Mouse (Mus musculus) G1E (cell line): ENCODE measurements around the gene Eif1. TPM values are rescaled to one million over a fixed set of nuclear protein-coding genes. Genes with fewer than 3 reads are reported as not detected.

ENCODE experiments used
- ATAC-seq: 2 replicates; pipeline ENCODE4 v1.8.0; 2016; ENCODE audit warnings: mild to moderate bottlenecking; ENCODE audit not compliant: insufficient number of reproducible peaks, poor library complexity, low FRiP score, severe bottlenecking; ENCODE audit errors: extremely low read depth
- DNase-seq: peaks from one replicate; pipeline ENCODE4 v3.0.0; 2012; ENCODE audit warnings: low spot score
- H3K27me3 ChIP-seq: 2 replicates; pipeline ENCODE4 v1.6.1; 2012; ENCODE audit warnings: mild to moderate bottlenecking, low read length, inconsistent platforms; ENCODE audit not compliant: insufficient read depth
- H3K36me3 ChIP-seq: replicated peaks from 2 replicates; pipeline ENCODE3; 2012; ENCODE audit warnings: mild to moderate bottlenecking, inconsistent platforms
- H3K4me1 ChIP-seq: 2 replicates; pipeline ENCODE4 v1.6.1; 2012; ENCODE audit warnings: low read depth, low read length, inconsistent platforms, mixed read lengths; ENCODE audit not compliant: insufficient read depth
- H3K4me3 ChIP-seq: 2 replicates; pipeline ENCODE4 v1.5.1; 2012; ENCODE audit warnings: low read depth, mild to moderate bottlenecking, inconsistent platforms, low read length, moderate library complexity, mixed read lengths
- H3K9me3 ChIP-seq: replicated peaks from 2 replicates; pipeline ENCODE4 v1.6.1; 2012; ENCODE audit warnings: inconsistent platforms
- CTCF ChIP-seq: IDR thresholded peaks from 2 replicates; pipeline ENCODE4 v1.5.1; 2012; ENCODE audit warnings: low read depth, low read length, inconsistent platforms, mixed read lengths
- GATA1 ChIP-seq: IDR thresholded peaks from 2 replicates; pipeline ENCODE4 v1.6.1; 2012; ENCODE audit warnings: borderline replicate concordance, low read length, inconsistent platforms, mixed read lengths
- GATA2 ChIP-seq: IDR thresholded peaks from 2 replicates; pipeline ENCODE4 v1.6.1; 2012; ENCODE audit warnings: low read depth, low read length, inconsistent platforms, borderline replicate concordance
- POLR2AphosphoS5 ChIP-seq: IDR thresholded peaks from 2 replicates; pipeline ENCODE4 v1.6.1; 2012; ENCODE audit warnings: low read depth, low read length, inconsistent platforms; ENCODE audit not compliant: insufficient replicate concordance
- TAL1 ChIP-seq: conservative IDR thresholded peaks from 2 replicates; pipeline ENCODE4 v1.6.1; 2012; ENCODE audit warnings: low read depth, low read length, inconsistent platforms, mixed read lengths
- polyA plus RNA-seq: library from polyadenylated mRNA; stranded (reverse); fragments of >175 nt; gene quantifications from 2 replicates; pipeline ENCODE4 v1.2.3, GENCODE M21; 2012
- total RNA-seq, 2 experiments: library from RNA; stranded (forward) in 1 of 2; stranded (reverse) in 1 of 2; fragments of 200-1000 nt in 1 of 2; fragments of >200 nt in 1 of 2; fragmentation: Nextera tagmentation in 1 of 2; gene quantifications; 2 replicates each; pipeline ENCODE4 v1.2.3; 2014 to 2017

Gene Eif1
- total and polyA plus RNA-seq, 3 experiments: 344 to 916 (median 548) TPM

- Histone ChIP-seq H3K4me1 (peaks cover 4% of the 10 kb centered on the region; the same call in 1 of the 2 replicates), H3K9me3 (no peaks in the 10 kb centered on the region), H3K36me3 (no peaks in the 10 kb centered on the region), H3K4me3 (no peak overlapping the region), H3K27me3 (peaks cover 37% of the 10 kb centered on the region)
- TF ChIP-seq POLR2AphosphoS5 (no peak), TAL1 (no peak), CTCF (no peak), GATA1 (no peak), GATA2 (no peak)
- no peak for DNase-seq
- no peak for ATAC-seq
These were observed 8.0 kb upstream of the Eif1 start for GRCm38 (mm10) chr11:100311656-100312055.

GRCm38 (mm10) chr11:100312096-100312679, 7.5 kb upstream of the Eif1 start:
- no peaks in the 10 kb centered on the region for H3K36me3 ChIP-seq
- H3K4me1 ChIP-seq: peaks cover 4% of the 10 kb centered on the region
- DNase-seq (no peak), ATAC-seq (no peak)
- H3K4me3 ChIP-seq: no peak overlapping the region
- H3K27me3 ChIP-seq: peaks cover 37% of the 10 kb centered on the region
- TF ChIP-seq GATA1: no peak
- TF ChIP-seq CTCF: no peak
- TF ChIP-seq POLR2AphosphoS5: no peak
- TF ChIP-seq TAL1: no peak
- no peak for TF ChIP-seq GATA2
- H3K9me3 ChIP-seq: no peaks in the 10 kb centered on the region

GRCm38 (mm10) chr11:100313424-100313823, 6.3 kb upstream of the Eif1 start:
- no peak for ATAC-seq

GRCm38 (mm10) chr11:100315439-100315838, 4.2 kb upstream of the Eif1 start:
- Histone ChIP-seq H3K4me1 (peaks cover 24% of the 10 kb centered on the region), H3K4me3 (no peak overlapping the region), H3K9me3 (no peaks in the 10 kb centered on the region), H3K27me3 (peaks cover 26% of the 10 kb centered on the region), H3K36me3 (peaks cover 2% of the 10 kb centered on the region)
- no peak for DNase-seq
- TF ChIP-seq GATA1 (no peak), TAL1 (no peak), CTCF (no peak), GATA2 (no peak), POLR2AphosphoS5 (no peak)
- ATAC-seq: no peak

More at GRCm38 (mm10) chr11:100313424-100313823, 6.3 kb upstream of the Eif1 start:
- Histone ChIP-seq H3K9me3 (no peaks in the 10 kb centered on the region), H3K4me1 (peaks cover 17% of the 10 kb centered on the region), H3K27me3 (peaks cover 31% of the 10 kb centered on the region), H3K4me3 (no peak overlapping the region), H3K36me3 (no peaks in the 10 kb centered on the region)
- TF ChIP-seq TAL1: no peak
- TF ChIP-seq POLR2AphosphoS5: no peak
- no peak for TF ChIP-seq GATA2
- TF ChIP-seq CTCF: no peak
- TF ChIP-seq GATA1: no peak
- no peak for DNase-seq

GRCm38 (mm10) chr11:100317826-100318380, 1.8 kb upstream of the Eif1 start:
- peaks cover 21% of the 10 kb centered on the region for H3K36me3 ChIP-seq
- TF ChIP-seq GATA2 (0 out of 2 replicates have a peak, but pooled peaks have one; percentile 41), GATA1 (no peak)
- ATAC-seq (no peak), DNase-seq (no peak)
- H3K27me3 ChIP-seq: peaks cover 10% of the 10 kb centered on the region; the same call in 1 of the 2 replicates
- no peak overlapping the region for H3K4me3 ChIP-seq
- no peaks in the 10 kb centered on the region for H3K9me3 ChIP-seq
- peaks cover 34% of the 10 kb centered on the region for H3K4me1 ChIP-seq

GRCm38 (mm10) chr11:100318529-100319451, 895 bp upstream of the Eif1 start:
- DNase-seq (no peak), ATAC-seq (no peak)
- Histone ChIP-seq H3K36me3 (peaks cover 21% of the 10 kb centered on the region), H3K4me1 (peaks cover 34% of the 10 kb centered on the region), H3K27me3 (peaks cover 4% of the 10 kb centered on the region; the same call in 1 of the 2 replicates), H3K9me3 (no peaks in the 10 kb centered on the region), H3K4me3 (peak overlapping the region; percentile 82; the same call in 1 of the 2 replicates)
- no peak for TF ChIP-seq POLR2AphosphoS5
- TF ChIP-seq TAL1: no peak
- TF ChIP-seq CTCF: no peak
- TF ChIP-seq GATA1: no peak
